Mouse (Mus musculus): ENCODE measurements around the gene Kcnk13. TPM values are rescaled to one million over a fixed set of nuclear protein-coding genes. Genes with fewer than 3 reads are reported as not detected.

Kcnk13 gene
- total RNA-seq, 2 experiments from 2014 or later, result 0.50 to 0.63 TPM

GRCm38 (mm10) chr12:100005285-100005684 is 41.0 kb downstream of the Kcnk13 start:
- intact Hi-C loops (cut with DNase I), result no loop called here
- DNase-seq, result no peak

- intact Hi-C loops (cut with DNase I), result no loop called here
- DNase-seq, result no peak
Observed at GRCm38 (mm10) chr12:100006681-100007080, 42.4 kb downstream of the Kcnk13 start.

- no peak for DNase-seq
- intact Hi-C loops (cut with DNase I), result no loop called here
Observed at GRCm38 (mm10) chr12:100012839-100013238, 48.5 kb downstream of the Kcnk13 start.

GRCm38 (mm10) chr12:100015146-100015545 is 50.8 kb downstream of the Kcnk13 start:
- DNase-seq, result no peak
- intact Hi-C loops (cut with DNase I), result no loop called here

GRCm38 (mm10) chr12:100017709-100018108 is 53.4 kb downstream of the Kcnk13 start:
- intact Hi-C loops (cut with DNase I), result no loop called here
- DNase-seq, result no peak

- intact Hi-C loops (cut with DNase I), result no loop called here
- DNase-seq, result no peak
Observed at GRCm38 (mm10) chr12:100022490-100022889, 58.2 kb downstream of the Kcnk13 start.

GRCm38 (mm10) chr12:100023821-100024365 is 59.6 kb downstream of the Kcnk13 start:
- intact Hi-C loops (cut with DNase I), result no loop called here
- no peak for DNase-seq

- DNase-seq, result no peak
- intact Hi-C loops (cut with DNase I), result no loop called here
Observed at GRCm38 (mm10) chr12:100025675-100026074, 61.4 kb downstream of the Kcnk13 start.

GRCm38 (mm10) chr12:100026715-100027245 is 62.5 kb downstream of the Kcnk13 start:
- intact Hi-C loops (cut with DNase I), result no loop called here
- DNase-seq, result no peak

GRCm38 (mm10) chr12:100027281-100027680 is 63.0 kb downstream of the Kcnk13 start:
- intact Hi-C loops (cut with DNase I), result no loop called here
- no peak for DNase-seq

GRCm38 (mm10) chr12:100031681-100032080 is 67.4 kb downstream of the Kcnk13 start:
- DNase-seq, result no peak
- intact Hi-C loops (cut with DNase I), result no loop called here

GRCm38 (mm10) chr12:100032521-100032920 is 68.2 kb downstream of the Kcnk13 start:
- no peak for DNase-seq
- intact Hi-C loops (cut with DNase I), result no loop called here

GRCm38 (mm10) chr12:100038741-100039262 is 74.5 kb downstream of the Kcnk13 start:
- intact Hi-C loops (cut with DNase I), result no loop called here
- DNase-seq, result no peak

GRCm38 (mm10) chr12:100042116-100042515 is 77.8 kb downstream of the Kcnk13 start:
- intact Hi-C loops (cut with DNase I), result no loop called here
- no peak for DNase-seq

- DNase-seq, result no peak
- intact Hi-C loops (cut with DNase I), result no loop called here
Observed at GRCm38 (mm10) chr12:100044704-100045103, 80.4 kb downstream of the Kcnk13 start.

GRCm38 (mm10) chr12:100050552-100050951 is 86.3 kb downstream of the Kcnk13 start:
- intact Hi-C loops (cut with DNase I), result no loop called here
- no peak for DNase-seq

GRCm38 (mm10) chr12:100053617-100054016 is 89.3 kb downstream of the Kcnk13 start:
- no peak for DNase-seq
- intact Hi-C loops (cut with DNase I), result no loop called here

GRCm38 (mm10) chr12:100061071-100061470 is 96.8 kb downstream of the Kcnk13 start:
- intact Hi-C loops (cut with DNase I), result no loop called here
- no peak for DNase-seq

- DNase-seq, result no peak
- intact Hi-C loops (cut with DNase I), result no loop called here
Observed at GRCm38 (mm10) chr12:100061826-100062225, 97.5 kb downstream of the Kcnk13 start.

GRCm38 (mm10) chr12:100062584-100062983 is 98.3 kb downstream of the Kcnk13 start:
- DNase-seq, result no peak
- intact Hi-C loops (cut with DNase I), result no loop called here

GRCm38 (mm10) chr12:100065109-100065508 is 100.8 kb downstream of the Kcnk13 start:
- no peak for DNase-seq
- intact Hi-C loops (cut with DNase I), result no loop called here

GRCm38 (mm10) chr12:100067477-100067876 is 103.2 kb downstream of the Kcnk13 start:
- no peak for DNase-seq
- intact Hi-C loops (cut with DNase I), result no loop called here

Data from heart, postnatal 14 days (tissue).